ENCODE assay signal across 10 mouse cellular contexts in the genomic region with DNA sequence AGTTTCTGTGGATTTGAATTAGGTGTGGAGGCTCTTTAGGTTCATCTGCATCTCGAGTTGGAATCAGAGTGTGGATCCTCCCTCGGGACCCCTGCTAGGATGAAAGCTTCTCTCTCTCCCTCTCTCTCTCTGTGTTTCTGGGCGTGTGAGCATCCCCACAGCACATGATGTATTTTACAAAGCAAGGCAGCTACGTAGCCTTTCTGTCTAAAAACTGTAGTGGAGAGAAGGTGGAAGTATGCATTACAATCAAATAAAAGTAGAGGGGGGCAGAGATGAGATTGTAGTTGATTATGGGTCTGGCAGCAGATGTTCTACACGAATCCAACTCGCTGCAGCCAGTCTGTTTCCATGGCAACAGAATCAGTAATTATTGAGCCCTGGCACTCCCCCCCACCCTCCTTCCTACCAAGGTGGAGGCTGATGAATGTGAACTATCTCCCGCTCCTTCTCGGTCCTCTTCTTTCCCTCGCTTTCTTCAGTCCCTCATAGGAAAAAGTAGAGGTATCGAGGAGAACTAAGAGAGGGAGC.
A peak's percentile ranks its signal among the peaks of the same experiment; 100 is the strongest.
DNase-seq lines count a peak whose midpoint lies in the region; ATAC-seq and TF ChIP-seq lines count a peak whose summit lies in the region.
"Had no signal": no experiment of that assay in that cellular context is flagged by ENCODE, and none has a peak within 500 bp of the region (broad histone marks: within the 10 kb centered on the region; RNA-seq: fewer than 3 reads in every experiment).

No protein-coding gene starts in this region.

- no peaks in the 10 kb centered on the region for H3K27me3 ChIP-seq in forebrain, embryonic 12.5 days
- H3K27me3 ChIP-seq: stomach, embryonic 15.5 days had no signal

- H3K9me3 ChIP-seq in forebrain, embryonic 12.5 days: no peaks in the 10 kb centered on the region
- H3K9me3 ChIP-seq: stomach, embryonic 15.5 days had no signal

- peak; percentile 41 to 59 for DNase-seq in left cerebral cortex, adult 2 months (ENCODE audit: extremely low spot score in 1 of 2, low spot score in 2 of 2)
- DNase-seq in left cerebral cortex, adult 11 months (ENCODE audit: low spot score): no peak
- peak; percentile 60 to 80 for DNase-seq in left cerebral cortex, postnatal 25 days (ENCODE audit: low spot score in 2 of 2)
- DNase-seq in right cerebral cortex, postnatal 25 days: peak; percentile 52
- no peak for DNase-seq in thymus, adult 18-20 months
- no peak for DNase-seq in gastrocnemius, adult 2 months
- no peak for DNase-seq in ovary, postnatal 10 days (ENCODE audit: low spot score)

- peak overlapping the region; percentile 65 for H3K27ac ChIP-seq in left cerebral cortex, adult 2 months
- H3K27ac ChIP-seq in forebrain, embryonic 12.5 days: peak overlapping the region; percentile 87
- no peak overlapping the region for H3K27ac ChIP-seq in gastrocnemius, adult 2 months
- H3K27ac ChIP-seq: macrophage; stomach, embryonic 15.5 days had no signal

- 25% methylated on average over 10 of the region's 10 CpGs for WGBS in forebrain, embryonic 12.5 days

- H3K4me3 ChIP-seq in left cerebral cortex, adult 2 months: peak overlapping the region; percentile 71
- H3K4me3 ChIP-seq in forebrain, embryonic 12.5 days (replicated peaks): peak overlapping the region; percentile 39
- no peak overlapping the region for H3K4me3 ChIP-seq in gastrocnemius, adult 2 months
- H3K4me3 ChIP-seq: stomach, embryonic 15.5 days had no signal

- H3K4me1 ChIP-seq in forebrain, embryonic 12.5 days: peaks cover 38% of the 10 kb centered on the region
- H3K4me1 ChIP-seq: stomach, embryonic 15.5 days had no signal

- no peaks in the 10 kb centered on the region for H3K36me3 ChIP-seq in forebrain, embryonic 12.5 days (replicated peaks)
- H3K36me3 ChIP-seq: stomach, embryonic 15.5 days had no signal

- no peak for TF ChIP-seq CTCF in left cerebral cortex, adult 2 months (IDR thresholded peaks at IDR 0.05)
- no peak for TF ChIP-seq CTCF in gastrocnemius, adult 2 months (IDR thresholded peaks at IDR 0.05)

- intact Hi-C loops in left cerebral cortex, adult 2 months (cut with DNase I): loop anchor here (5.0 to 10.0 kb wide), 7 partner anchors 65 to 685 kb away; no protein-coding TSS in a partner anchor
- intact Hi-C loops in left cerebral cortex, postnatal 25 days (cut with DNase I): loop anchor here (1.0 to 10.0 kb wide), 4 partner anchors 130 to 560 kb away; no protein-coding TSS in a partner anchor
- intact Hi-C loops in gastrocnemius, adult 2 months (cut with DNase I): loop anchor here (5.0 kb wide), 1 partner anchor 175 kb away; no protein-coding TSS in a partner anchor

- peak overlapping the region; percentile 52 for H3K4me2 ChIP-seq in forebrain, embryonic 12.5 days
- H3K4me2 ChIP-seq: stomach, embryonic 15.5 days had no signal

- peak; percentile 85 for ATAC-seq in forebrain, embryonic 12.5 days (ENCODE audit: low FRiP score)

- H3K9ac ChIP-seq in forebrain, embryonic 12.5 days: 0 out of 2 replicates have a peak overlapping the region, but pooled peaks have one; percentile 25
- H3K9ac ChIP-seq: stomach, embryonic 15.5 days had no signal

Comparison
In these comparisons a context has a peak if more than half of its experiments do, and no peak if none do; other contexts are left out.
1. DNase-seq: peak in left cerebral cortex, adult 2 months (2 of 2), left cerebral cortex, postnatal 25 days (2 of 2) and right cerebral cortex, postnatal 25 days (single experiment); none in left cerebral cortex, adult 11 months (single experiment), thymus, adult 18-20 months (0 of 2), gastrocnemius, adult 2 months (single experiment) and ovary, postnatal 10 days (single experiment).